Mouse (Mus musculus): ENCODE results near the gene Dok7.

The Dok7 gene

DNA sequence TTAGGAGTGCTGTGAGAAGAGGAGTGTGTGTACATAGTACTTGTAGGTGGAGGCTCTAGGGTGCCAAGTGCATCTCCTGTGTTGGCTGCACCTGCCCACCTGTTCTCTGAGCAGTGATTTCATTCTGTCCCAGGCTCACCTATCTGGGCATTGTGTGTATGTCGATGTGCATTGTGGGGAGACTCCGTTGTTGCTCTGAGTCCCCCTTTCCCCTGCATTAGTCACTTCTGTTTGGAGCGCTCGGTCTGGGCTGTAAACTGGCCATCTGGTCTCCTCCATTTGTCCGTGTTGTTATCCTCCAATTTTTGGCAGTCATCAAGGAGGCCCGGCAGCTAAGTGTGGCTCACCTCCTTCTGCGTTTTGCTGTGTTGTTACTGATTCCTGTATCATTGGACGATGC is 63.5 kb downstream of the Dok7 start:
- DNase-seq: no peak

GRCm38 (mm10) chr5:35129208-35129607 is 72.6 kb downstream of the Dok7 start:
- DNase-seq: peak; percentile 85

GRCm38 (mm10) chr5:35129767-35130191 is 73.2 kb downstream of the Dok7 start:
- no peak for DNase-seq

DNA sequence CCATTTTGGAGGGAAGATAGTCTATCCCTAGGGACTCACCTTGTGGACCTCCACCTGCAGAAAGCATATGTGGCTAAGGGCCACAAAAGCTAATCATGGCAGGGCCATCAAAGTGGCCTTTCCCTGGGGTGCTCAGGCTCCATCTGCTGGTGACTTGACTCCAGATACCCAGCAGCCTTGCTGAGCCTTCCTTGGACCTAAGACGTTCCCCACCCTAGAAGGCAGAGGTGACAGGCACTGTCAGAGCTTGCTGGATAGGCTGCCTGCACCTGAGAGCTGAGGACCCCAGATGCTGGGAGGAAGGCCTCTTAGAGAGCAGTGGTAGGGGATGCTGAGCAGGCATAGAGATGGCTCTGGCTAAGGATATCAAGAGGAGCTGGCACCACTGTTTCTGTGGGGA is 74.7 kb downstream of the Dok7 start:
- no peak for DNase-seq

- DNase-seq: peak; percentile 87
Measured at GRCm38 (mm10) chr5:35131773-35132172, 75.2 kb downstream of the Dok7 start.

- DNase-seq: no peak
Measured at GRCm38 (mm10) chr5:35132278-35132980, 75.9 kb downstream of the Dok7 start.

DNA sequence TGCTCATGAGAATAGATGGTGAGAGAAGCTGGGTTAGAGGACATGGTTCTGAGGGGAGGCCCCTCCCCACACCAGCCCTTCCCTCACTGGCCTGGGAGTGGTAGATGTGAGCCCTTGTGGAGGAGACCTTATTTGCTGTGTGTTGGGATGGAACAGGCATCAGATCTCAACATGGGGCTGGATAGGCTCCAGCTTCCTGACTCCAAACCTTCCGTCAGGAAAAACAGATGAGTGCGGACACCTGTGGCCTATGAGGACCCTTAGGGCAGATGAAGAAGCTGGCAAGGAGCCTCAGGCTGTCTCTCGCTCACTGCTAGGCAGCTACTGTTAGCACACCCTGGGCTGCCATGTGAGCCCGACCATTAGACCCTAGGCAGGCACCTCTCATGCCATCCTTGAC is 76.9 kb downstream of the Dok7 start:
- no peak for DNase-seq

DNA sequence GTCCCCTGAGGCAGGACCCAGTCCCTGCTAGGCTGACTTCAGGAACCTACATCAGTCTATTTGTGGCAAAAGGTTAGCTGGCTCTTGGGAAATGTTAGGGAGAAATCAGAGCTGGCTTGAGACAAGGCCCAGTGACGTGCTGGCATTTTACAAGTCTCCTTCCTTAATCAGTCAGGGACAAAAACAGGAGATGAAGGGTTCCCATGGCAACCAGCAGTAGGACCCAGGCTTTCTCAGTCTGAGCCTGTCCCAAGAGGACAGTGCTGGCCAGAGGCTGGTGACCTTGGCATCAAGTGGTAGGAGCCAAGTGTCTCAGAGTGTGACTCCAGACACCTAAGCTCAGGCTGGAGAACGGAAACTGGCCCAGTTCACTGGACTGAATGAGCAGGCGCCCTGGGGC is 77.7 kb downstream of the Dok7 start:
- DNase-seq: no peak

DNA sequence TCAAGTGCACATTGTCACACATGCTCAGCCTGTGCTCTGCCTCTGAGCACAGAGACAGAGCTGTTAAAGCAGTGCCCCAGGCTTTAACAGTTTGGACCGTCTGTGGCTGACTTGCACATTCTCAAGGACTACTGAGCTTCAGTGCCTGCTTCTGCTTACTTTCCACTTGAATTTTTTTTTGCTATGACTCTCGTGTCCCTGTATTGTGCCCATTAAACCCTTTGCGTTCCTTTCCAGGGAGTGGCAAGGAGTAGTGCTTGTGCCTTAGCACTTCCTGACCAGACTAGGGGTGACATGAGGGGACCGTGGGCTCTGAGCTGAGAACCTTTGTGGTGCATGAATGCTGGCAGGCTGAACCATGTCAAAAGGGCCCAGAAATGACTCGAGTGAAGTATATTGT is 79.3 kb downstream of the Dok7 start:
- DNase-seq: no peak
